Mouse (Mus musculus): Measurements from ENCODE around the gene Rasl10a. TPM values are rescaled to one million over a fixed set of nuclear protein-coding genes. Genes with fewer than 3 reads are reported as not detected.

Gene Rasl10a
- total and polyA plus RNA-seq, 3 experiments = 5.0 to 8.1 (median 5.4) TPM

DNA sequence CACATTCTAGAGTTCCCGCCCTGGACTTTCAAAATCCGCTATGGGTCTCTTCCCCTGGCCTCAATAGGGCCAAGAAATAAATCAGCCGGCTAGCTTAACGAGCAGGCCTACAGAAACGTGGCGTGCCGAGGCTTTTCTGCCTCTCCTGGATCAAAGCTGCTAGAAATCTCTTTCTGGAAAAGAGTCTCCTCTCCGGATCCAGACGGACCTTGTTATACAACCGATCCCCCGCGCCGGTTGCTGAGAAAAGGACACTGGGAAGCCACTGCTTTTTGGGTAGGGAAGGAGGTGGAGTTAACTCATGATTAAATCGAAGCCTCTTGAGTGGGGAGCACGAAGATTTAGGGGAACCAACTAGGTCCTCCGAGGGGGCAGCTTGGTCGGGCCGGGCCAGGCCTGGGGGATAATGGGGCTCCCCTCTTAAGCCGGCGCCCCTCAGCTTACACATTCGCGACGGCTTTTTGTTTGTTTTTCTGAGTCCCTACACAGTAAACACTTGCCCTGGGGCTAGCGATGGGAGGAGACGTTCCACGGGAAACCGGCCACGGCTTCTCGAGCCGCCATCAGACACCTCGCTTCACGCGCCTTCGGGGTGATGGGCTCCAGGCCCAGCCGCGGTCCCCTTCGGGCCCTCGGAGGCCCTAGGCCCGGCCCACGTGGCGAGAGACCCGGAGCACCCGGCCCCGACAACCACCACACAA, 40.3 kb downstream of the Rasl10a start:
- peaks cover 7% of the 10 kb centered on the region for H3K4me1 ChIP-seq (ENCODE audit: control insufficient read depth, insufficient read depth, low read length)
- peak overlapping the region; percentile 78 for H3K9ac ChIP-seq (ENCODE audit: low read depth, low read length)
- DNase-seq = peak; percentile 60 to 61
- peaks cover 3% of the 10 kb centered on the region for H3K79me2 ChIP-seq (replicated peaks; ENCODE audit: control insufficient read depth, insufficient read depth, low read length)
- TF ChIP-seq CTCF (IDR thresholded peaks at IDR 0.05) (no peak), EP300 (IDR thresholded peaks at IDR 0.05; ENCODE audit: insufficient read depth, low read depth, low read length) (no peak), POLR2A (IDR thresholded peaks at IDR 0.05; ENCODE audit: insufficient read depth, low read depth, low read length) (no peak)
- peak overlapping the region; percentile 98 for H3K4me3 ChIP-seq
- WGBS = under 1% methylated on average over 44 of the region's 44 CpGs
- intact Hi-C loops (cut with DNase I) = loop anchor here (2.0 to 5.0 kb wide), 2 partner anchors 33 to 1001 kb away; partner anchors contain the start of genes Gas2l1 and Mtfp1
- peak overlapping the region; percentile 100 for H3K27ac ChIP-seq
- H3K27me3 ChIP-seq (ENCODE audit: control insufficient read depth, insufficient read depth, low read length) = no peaks in the 10 kb centered on the region
- peaks cover 9% of the 10 kb centered on the region; the same call in 1 of the 2 replicates for H3K36me3 ChIP-seq (ENCODE audit: control insufficient read depth, insufficient read depth, low read length)

DNA sequence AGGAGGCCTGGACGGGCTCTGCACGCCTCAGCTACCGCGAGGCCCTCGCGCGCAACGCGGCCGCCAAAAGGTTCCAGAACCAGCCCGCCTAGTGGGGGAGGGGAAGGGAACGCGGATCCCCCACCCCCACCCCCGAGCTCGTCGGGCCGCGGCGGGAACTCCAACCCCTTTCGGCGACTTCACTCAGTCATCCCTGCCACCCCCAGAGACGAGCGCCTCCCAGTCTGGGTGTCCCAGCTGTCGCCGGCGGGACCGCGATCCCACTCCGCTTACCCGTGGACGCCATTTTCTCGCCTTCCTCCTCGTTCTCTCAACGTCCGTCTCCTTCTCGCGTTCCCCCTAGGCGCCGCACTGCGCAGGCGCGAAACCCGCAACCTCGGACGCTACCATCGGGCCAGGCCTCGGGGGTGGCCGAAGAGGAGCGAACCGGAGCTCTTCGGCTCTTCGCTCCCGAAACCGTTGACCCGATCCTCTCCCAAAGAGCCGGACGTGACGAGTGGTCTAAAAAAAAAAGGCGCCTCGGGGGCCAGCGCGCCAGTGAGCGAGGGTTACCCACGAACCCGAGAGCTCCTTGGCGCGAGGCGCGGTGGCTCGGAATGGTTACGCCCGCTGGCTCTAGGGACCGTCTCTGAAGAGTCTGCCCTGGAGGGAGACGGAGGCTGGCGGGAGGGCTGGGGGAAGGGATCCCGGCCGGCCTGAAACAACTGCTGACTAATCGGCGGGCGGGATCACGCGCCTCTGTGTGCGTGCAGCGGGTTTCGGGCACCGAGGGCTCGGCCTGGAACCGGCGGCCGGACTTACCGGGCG, 41.0 kb downstream of the Rasl10a start, which contains the start of the genes Rhbdd3 and Ewsr1:
Gene Rhbdd3 (plus strand): TSS at position 191 of the 807 bp plus-strand sequence.
Gene Ewsr1 (minus strand): TSS at position 531 of the 807 bp plus-strand sequence.
- intact Hi-C loops (cut with DNase I) = loop anchor here (2.0 to 5.0 kb wide), 2 partner anchors 34 to 1002 kb away; partner anchors contain the start of genes Gas2l1 and Mtfp1
- peak within 1 kb of the TSS; percentile 100 for H3K27ac ChIP-seq
- peaks cover 3% of the 10 kb centered on the region for H3K79me2 ChIP-seq (replicated peaks; ENCODE audit: control insufficient read depth, insufficient read depth, low read length)
- H3K36me3 ChIP-seq (ENCODE audit: control insufficient read depth, insufficient read depth, low read length) = peaks cover 5% of the 10 kb centered on the region; the same call in 1 of the 2 replicates
- under 1% methylated on average over 92 of the region's 92 CpGs for WGBS
- TF ChIP-seq CTCF (IDR thresholded peaks at IDR 0.05) (no peak), EP300 (IDR thresholded peaks at IDR 0.05; ENCODE audit: insufficient read depth, low read depth, low read length) (0 out of 2 replicates have a peak, but pooled peaks have one; percentile 38), POLR2A (IDR thresholded peaks at IDR 0.05; ENCODE audit: insufficient read depth, low read depth, low read length) (peak; percentile 93)
- H3K9ac ChIP-seq (ENCODE audit: low read depth, low read length) = peak within 1 kb of the TSS; percentile 82
- peak; percentile 97 to 99 for DNase-seq
- peaks cover 6% of the 10 kb centered on the region for H3K4me1 ChIP-seq (ENCODE audit: control insufficient read depth, insufficient read depth, low read length)
- H3K4me3 ChIP-seq = peak within 1 kb of the TSS; percentile 98
- H3K27me3 ChIP-seq (ENCODE audit: control insufficient read depth, insufficient read depth, low read length) = no peaks in the 10 kb centered on the region

DNA sequence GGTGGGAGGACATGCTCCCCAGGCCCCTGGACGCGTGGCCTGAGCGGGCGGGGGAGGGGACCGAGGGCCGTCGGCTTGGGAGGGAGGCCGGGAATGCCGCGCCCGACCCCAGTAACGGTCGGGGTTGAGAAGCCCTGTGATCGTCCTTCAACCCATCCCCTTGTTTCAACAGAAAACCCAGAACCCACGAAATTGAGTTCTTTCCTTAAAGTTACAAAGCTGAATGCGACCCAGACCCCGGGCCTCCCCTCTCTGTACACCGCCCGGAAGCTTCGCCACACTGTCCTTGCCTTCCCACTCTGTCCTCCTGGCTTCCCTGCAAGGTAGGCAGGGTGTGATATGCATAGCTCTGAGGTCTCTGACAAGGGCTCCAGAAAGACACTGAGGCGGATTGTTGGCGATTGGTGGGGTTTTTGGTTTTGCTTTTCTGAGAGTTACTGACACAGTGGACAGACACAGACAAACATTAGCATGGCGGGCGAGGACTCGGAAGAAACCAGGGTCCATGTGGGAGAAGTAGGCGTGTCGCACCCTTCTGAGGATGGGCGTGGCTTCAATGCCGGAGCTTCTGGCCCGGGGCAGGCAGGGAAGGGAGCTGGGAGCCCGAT, 41.8 kb downstream of the Rasl10a start:
- Histone ChIP-seq H3K27me3 (ENCODE audit: control insufficient read depth, insufficient read depth, low read length) (no peaks in the 10 kb centered on the region), H3K27ac (peak overlapping the region; percentile 100), H3K4me1 (ENCODE audit: control insufficient read depth, insufficient read depth, low read length) (peaks cover 6% of the 10 kb centered on the region), H3K36me3 (ENCODE audit: control insufficient read depth, insufficient read depth, low read length) (peaks cover 5% of the 10 kb centered on the region; the same call in 1 of the 2 replicates), H3K79me2 (replicated peaks; ENCODE audit: control insufficient read depth, insufficient read depth, low read length) (peaks cover 1% of the 10 kb centered on the region), H3K4me3 (peak overlapping the region; percentile 98), H3K9ac (ENCODE audit: low read depth, low read length) (peak overlapping the region; percentile 82)
- intact Hi-C loops (cut with DNase I) = loop anchor here (2.0 to 5.0 kb wide), 2 partner anchors 35 to 1002 kb away; partner anchors contain the start of genes Gas2l1 and Mtfp1
- peak; percentile 84 to 88 for DNase-seq
- WGBS = under 1% methylated on average over 31 of the region's 31 CpGs
- TF ChIP-seq EP300 (IDR thresholded peaks at IDR 0.05; ENCODE audit: insufficient read depth, low read depth, low read length) (0 out of 2 replicates have a peak, but pooled peaks have one; percentile 24), CTCF (IDR thresholded peaks at IDR 0.05) (no peak), POLR2A (IDR thresholded peaks at IDR 0.05; ENCODE audit: insufficient read depth, low read depth, low read length) (peak; percentile 81)

DNA sequence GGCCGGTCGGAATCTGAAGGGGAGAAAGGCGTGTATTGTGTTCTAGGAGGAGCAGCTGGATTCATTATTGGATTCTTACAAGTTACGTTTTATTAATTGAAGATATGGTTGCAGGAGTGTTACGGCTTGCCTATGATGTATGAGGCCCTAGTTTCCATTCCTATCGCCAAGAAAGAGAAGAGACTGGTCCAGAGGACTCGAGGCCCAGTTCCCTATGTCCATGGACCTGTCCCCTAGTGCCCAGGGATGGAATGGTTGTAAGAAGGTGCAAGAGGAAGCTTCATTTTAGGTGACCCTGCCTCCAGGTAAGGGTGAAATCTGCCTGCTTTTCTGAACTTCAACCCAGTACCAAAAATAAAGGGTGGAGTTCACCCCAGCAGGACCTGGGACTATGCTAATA, 42.4 kb downstream of the Rasl10a start:
- under 1% methylated on average over 7 of the region's 7 CpGs for WGBS
- H3K4me1 ChIP-seq (ENCODE audit: control insufficient read depth, insufficient read depth, low read length) = peaks cover 6% of the 10 kb centered on the region
- DNase-seq = no peak
- peaks cover 1% of the 10 kb centered on the region for H3K79me2 ChIP-seq (replicated peaks; ENCODE audit: control insufficient read depth, insufficient read depth, low read length)
- peak overlapping the region; percentile 98 for H3K4me3 ChIP-seq
- H3K27me3 ChIP-seq (ENCODE audit: control insufficient read depth, insufficient read depth, low read length) = no peaks in the 10 kb centered on the region
- H3K36me3 ChIP-seq (ENCODE audit: control insufficient read depth, insufficient read depth, low read length) = peaks cover 5% of the 10 kb centered on the region; the same call in 1 of the 2 replicates
- peak overlapping the region; percentile 82 for H3K9ac ChIP-seq (ENCODE audit: low read depth, low read length)
- intact Hi-C loops (cut with DNase I) = no loop called here
- peak overlapping the region; percentile 100 for H3K27ac ChIP-seq
- TF ChIP-seq CTCF (IDR thresholded peaks at IDR 0.05) = no peak; the same call in 1 of the 2 replicates
- no peak for TF ChIP-seq POLR2A (IDR thresholded peaks at IDR 0.05; ENCODE audit: insufficient read depth, low read depth, low read length)
- TF ChIP-seq EP300 (IDR thresholded peaks at IDR 0.05; ENCODE audit: insufficient read depth, low read depth, low read length) = no peak

DNA sequence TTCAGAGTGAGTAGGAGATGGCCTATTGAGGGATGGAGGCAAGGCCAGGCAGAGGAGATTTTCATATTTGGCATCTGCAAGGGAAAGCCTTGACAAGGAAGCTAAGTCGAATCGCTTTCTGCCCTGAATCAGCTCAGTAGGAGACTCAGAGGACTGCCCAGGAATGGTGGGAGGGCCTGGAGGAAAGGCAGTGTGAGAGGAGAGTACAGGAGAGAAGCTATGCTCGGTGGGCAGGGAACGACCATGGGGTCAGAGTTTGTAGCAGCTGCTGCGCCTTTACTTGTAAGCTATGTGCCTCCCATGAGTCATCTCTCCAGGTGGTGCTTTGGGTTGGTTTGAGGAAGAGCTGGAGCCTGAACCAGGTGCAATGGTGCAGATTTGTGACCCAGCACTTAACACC, 42.9 kb downstream of the Rasl10a start:
- Histone ChIP-seq H3K4me1 (ENCODE audit: control insufficient read depth, insufficient read depth, low read length) (peaks cover 6% of the 10 kb centered on the region), H3K27ac (no peak overlapping the region), H3K4me3 (no peak overlapping the region), H3K79me2 (replicated peaks; ENCODE audit: control insufficient read depth, insufficient read depth, low read length) (peaks cover 1% of the 10 kb centered on the region), H3K36me3 (ENCODE audit: control insufficient read depth, insufficient read depth, low read length) (peaks cover 5% of the 10 kb centered on the region; the same call in 1 of the 2 replicates), H3K27me3 (ENCODE audit: control insufficient read depth, insufficient read depth, low read length) (no peaks in the 10 kb centered on the region), H3K9ac (ENCODE audit: low read depth, low read length) (no peak overlapping the region)
- TF ChIP-seq POLR2A (IDR thresholded peaks at IDR 0.05; ENCODE audit: insufficient read depth, low read depth, low read length) (no peak), EP300 (IDR thresholded peaks at IDR 0.05; ENCODE audit: insufficient read depth, low read depth, low read length) (no peak), CTCF (IDR thresholded peaks at IDR 0.05) (no peak)
- no peak for DNase-seq
- intact Hi-C loops (cut with DNase I) = no loop called here
- WGBS = 71% methylated on average over 5 of the region's 5 CpGs
